Mouse (Mus musculus): ENCODE data around the gene Zfp979. TPM values are rescaled to one million over a fixed set of nuclear protein-coding genes. Genes with fewer than 3 reads are reported as not detected.

Zfp979 gene
- polyA plus RNA-seq (2014; fragmentation: Illumina TruSeq; extraction: RNeasy Lipid Tissue Mini Kit (QIAGEN cat#74804); ENCODE audit: low read depth, low replicate concordance): 34.5 TPM

GRCm38 (mm10) chr4:147642413-147642812 is at the start of gene Zfp979:
Gene Zfp979, minus strand, starts transcription at chr4:147642513.

Other genes starting within 250 kb of the Zfp979 start
- gene Zfp982, start 150.1 kb downstream of the Zfp979 start, polyA plus RNA-seq (2014; fragmentation: Illumina TruSeq; extraction: RNeasy Lipid Tissue Mini Kit (QIAGEN cat#74804); ENCODE audit: low read depth, low replicate concordance): 64.6 TPM
- 1.9 TPM for gene Gm16503, start 102.3 kb downstream of the Zfp979 start, polyA plus RNA-seq (2014; fragmentation: Illumina TruSeq; extraction: RNeasy Lipid Tissue Mini Kit (QIAGEN cat#74804); ENCODE audit: low read depth, low replicate concordance)
- gene Zfp985, start 89.2 kb downstream of the Zfp979 start, polyA plus RNA-seq (2014; fragmentation: Illumina TruSeq; extraction: RNeasy Lipid Tissue Mini Kit (QIAGEN cat#74804); ENCODE audit: low read depth, low replicate concordance): 0.31 TPM
- gene Zfp534, start 60.0 kb upstream of the Zfp979 start, polyA plus RNA-seq (2014; fragmentation: Illumina TruSeq; extraction: RNeasy Lipid Tissue Mini Kit (QIAGEN cat#74804); ENCODE audit: low read depth, low replicate concordance): 5.6 TPM
- gene Zfp984, start 167.3 kb upstream of the Zfp979 start, polyA plus RNA-seq (2014; fragmentation: Illumina TruSeq; extraction: RNeasy Lipid Tissue Mini Kit (QIAGEN cat#74804); ENCODE audit: low read depth, low replicate concordance): 11.3 TPM
- gene Zfp933, start 205.9 kb upstream of the Zfp979 start, polyA plus RNA-seq (2014; fragmentation: Illumina TruSeq; extraction: RNeasy Lipid Tissue Mini Kit (QIAGEN cat#74804); ENCODE audit: low read depth, low replicate concordance): 28.0 TPM
- gene Miip, start 226.3 kb upstream of the Zfp979 start, polyA plus RNA-seq (2014; fragmentation: Illumina TruSeq; extraction: RNeasy Lipid Tissue Mini Kit (QIAGEN cat#74804); ENCODE audit: low read depth, low replicate concordance): 5.1 TPM
- gene Fv1, start 226.5 kb upstream of the Zfp979 start, polyA plus RNA-seq (2014; fragmentation: Illumina TruSeq; extraction: RNeasy Lipid Tissue Mini Kit (QIAGEN cat#74804); ENCODE audit: low read depth, low replicate concordance): 6.3 TPM

Data from testis, adult 10 weeks (tissue).